Mouse (Mus musculus) liver, adult 2 months (tissue): Measurements from ENCODE around the gene Npm1.

Experiments
- CTCF ChIP-seq: fragments of 200-500 bp; IDR thresholded peaks from 2 replicates; pipeline ENCODE4 v1.5.1; 2011; ENCODE audit warnings: low read depth, low read length, control low read depth
- POLR2A ChIP-seq: fragments of 200-500 bp; IDR thresholded peaks from 2 replicates; pipeline ENCODE4 v1.6.1; 2011; ENCODE audit warnings: low read length, control low read depth; ENCODE audit not compliant: insufficient read depth; ENCODE audit errors: extremely low read depth

DNA sequence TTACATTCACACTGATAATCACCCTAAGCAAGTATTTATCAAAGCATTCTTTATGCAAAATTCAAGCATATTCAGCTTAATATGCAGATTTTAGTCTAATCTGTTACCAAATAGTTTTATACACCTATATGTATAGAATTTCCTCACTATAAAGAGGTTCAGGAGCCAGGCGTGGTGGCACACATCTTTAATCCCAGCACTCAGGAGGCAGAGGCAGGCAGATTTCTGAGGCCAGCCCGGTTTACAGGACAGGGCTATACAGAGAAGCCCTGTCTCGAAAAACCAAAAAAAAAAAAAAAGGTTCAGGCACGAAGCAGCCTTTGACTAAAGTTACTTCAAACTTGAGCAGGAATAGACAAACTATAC lies 11.2 kb downstream of the Npm1 start:
- TF ChIP-seq CTCF, result no peak
- TF ChIP-seq POLR2A, result no peak
